Mouse (Mus musculus) adrenal gland, adult (tissue): ENCODE results near the gene Cd274.

Source experiments
- DNase-seq, 2 experiments: peaks; one replicate each; pipeline ENCODE4 v3.0.0; 2022 to 2023; ENCODE audit warnings: low spot score in 1 of 2; ENCODE audit not compliant: inconsistent age in 2 of 2

Cd274 gene

GRCm38 (mm10) chr19:29366969-29367622, at the start of gene Cd274, which contains the start of gene Plgrkt:
Gene Cd274 (plus strand): TSS chr19:29367455.
Gene Plgrkt (minus strand): TSS chr19:29367390.
- peak; percentile 88 to 95 for DNase-seq

DNA sequence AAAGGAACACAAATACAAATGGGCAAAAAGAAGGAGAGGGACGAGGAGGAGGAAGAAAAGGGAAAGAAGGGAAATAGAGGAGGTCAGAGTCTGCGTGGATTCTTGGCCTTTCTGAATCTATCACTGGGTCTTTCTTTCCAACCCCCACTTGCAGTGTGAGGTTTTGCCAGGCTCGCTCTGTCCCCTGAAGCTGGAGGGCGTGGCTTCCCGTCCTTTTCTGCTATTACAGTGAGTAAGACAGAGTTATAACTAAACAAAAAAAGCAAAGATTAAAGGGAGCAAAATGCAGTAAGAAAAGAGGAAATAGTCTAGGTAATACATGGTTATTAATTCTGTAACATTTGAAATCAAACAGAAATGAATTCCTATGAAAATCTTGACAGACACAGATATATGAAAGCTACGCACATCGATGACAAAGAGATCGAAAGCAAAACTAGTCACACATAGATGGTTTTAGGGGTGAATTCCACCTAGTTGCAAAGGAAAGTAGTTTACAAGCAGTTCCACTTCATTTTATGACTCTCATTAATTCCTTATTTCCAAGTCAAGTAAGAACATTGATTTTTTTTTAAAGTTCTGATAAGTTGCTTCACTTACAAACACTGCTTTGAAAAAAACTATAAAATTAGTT, 43.7 kb upstream of the Cd274 start:
- no peak for DNase-seq

DNA sequence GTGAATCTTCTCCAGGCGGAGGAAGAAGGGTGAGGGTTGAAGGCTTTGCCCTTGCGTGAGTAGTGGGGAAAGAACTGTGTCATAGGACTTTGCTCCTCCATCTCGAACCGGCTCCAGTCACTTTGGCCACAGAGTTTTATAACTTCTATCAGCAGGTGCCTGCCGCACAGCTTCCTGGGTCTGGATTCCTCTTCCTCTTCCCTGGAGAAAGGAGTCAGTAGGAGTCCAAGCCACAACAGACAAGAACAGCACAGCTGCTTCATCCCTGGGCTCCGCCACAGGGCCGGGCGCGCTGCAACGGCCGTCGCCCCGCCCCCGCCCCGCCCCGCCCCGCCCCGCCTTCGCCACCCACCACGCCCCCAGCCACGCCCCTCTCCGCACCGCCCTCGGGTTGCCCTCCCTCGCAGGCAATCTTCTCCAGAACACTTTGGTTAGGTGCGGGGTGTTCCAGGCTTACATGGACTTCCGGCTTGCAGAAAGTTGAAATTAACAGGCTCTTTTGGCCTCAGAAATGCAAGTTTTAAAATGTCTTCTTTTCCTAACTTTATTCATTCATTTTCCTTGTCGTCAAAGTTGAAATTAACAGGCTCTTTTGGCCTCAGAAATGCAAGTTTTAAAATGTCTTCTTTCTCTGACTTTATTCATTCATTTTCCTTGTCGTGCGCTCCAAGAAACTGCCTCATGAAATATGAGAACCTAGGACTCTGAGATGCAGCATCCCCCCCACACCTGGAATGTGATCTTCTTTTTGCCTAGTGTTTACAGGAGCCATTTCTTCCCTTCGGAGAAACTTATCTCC, 42.0 kb upstream of the Cd274 start, which contains the start of gene Insl6:
TSS of gene Insl6 (minus strand) at position 304 of the 799 bp plus-strand sequence.
- peak; percentile 55 to 85 for DNase-seq

- no peak for DNase-seq
Measured at GRCm38 (mm10) chr19:29325852-29326180, 41.4 kb upstream of the Cd274 start.

DNA sequence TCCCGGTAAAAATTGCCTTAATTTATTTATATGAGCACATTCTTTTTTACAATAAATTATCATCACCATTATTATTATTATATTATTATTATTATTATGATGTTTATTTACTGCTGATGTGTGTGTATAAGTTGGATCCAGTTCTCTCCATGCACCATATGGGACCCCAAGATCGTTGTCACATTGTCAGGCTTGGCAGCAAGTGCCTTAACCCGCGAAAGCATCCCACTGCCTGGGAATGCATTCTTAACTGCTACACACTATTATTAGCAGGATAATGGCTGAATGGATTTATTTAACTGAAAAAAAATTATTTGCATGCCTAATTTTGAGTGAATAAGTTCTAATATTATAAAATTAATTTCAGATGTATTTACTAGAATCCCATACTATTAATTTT, 40.9 kb upstream of the Cd274 start:
- no peak for DNase-seq

GRCm38 (mm10) chr19:29326822-29327552, 40.3 kb upstream of the Cd274 start:
- DNase-seq = no peak

DNA sequence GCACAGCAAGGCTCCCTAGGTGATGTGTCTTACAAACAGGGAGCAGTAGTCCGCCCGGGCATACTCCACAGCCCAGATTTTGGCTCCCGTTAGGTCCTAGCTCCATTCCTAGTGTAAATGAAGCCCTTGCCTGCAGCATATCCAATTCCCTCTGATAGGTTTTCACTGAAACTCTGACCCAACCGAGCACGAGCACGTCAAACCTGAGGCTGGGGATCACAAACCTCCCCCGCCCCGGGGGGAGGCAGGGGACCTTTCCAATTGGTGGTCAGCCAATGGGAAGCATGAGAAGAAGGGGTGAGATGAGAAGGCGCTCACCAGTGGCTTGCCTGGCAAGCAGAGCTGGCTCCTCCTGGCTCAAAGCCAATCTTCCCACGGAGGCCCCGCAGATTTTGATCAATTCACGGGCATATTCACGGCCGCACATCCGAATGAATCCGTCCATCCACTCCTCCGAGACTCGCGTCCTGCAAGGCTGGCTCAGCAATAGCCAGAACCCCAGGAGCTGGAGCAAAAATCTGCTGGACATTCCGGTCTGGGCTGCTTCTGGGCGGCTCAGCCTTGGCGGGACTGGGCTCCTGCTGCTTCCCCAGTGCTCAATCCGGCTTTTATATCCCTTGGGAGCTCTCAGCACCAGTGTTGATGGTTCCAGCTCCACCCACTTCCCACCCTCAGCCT, 33.0 kb upstream of the Cd274 start, which contains the start of gene Rln1:
TSS of gene Rln1 (minus strand) at position 603 of the 678 bp plus-strand sequence.
- peak; percentile 15 to 49 for DNase-seq

DNA sequence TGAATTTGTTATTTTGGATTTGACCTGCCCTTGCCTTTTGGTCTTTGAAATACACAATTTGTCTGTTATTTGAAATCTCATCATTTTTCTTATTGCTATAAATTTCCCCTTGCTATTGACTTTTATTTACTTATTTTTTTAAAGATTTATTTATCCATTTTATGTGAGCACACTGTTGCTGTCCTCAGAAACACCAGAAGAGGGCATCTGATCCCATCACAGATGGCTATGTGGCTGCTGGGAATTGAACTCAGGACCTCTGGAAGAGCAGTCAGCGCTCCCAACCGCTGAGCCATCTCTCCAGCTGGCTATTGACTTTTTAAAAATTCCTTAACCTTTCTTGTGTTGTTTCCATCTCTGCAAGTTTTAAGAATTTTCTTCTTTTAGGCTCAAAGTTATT, 30.6 kb upstream of the Cd274 start:
- DNase-seq = no peak

DNA sequence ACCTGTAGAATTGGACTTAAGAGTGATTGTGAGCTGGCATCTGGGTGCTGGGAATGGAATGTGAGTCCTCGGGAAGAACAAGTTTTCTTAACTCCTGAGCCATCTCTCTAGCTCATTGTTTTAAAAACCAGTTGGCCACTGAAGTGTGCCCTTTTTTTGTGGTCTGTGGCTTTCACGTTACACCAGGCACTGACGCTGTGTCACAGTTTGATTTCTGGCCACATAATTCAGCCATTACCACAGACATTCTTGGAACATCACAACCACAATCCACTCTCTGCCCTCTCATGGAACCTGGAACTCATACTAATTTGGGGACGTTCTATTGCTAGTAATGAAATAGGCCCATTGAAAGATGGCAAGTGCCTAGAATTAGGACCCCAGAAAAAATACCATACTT, 26.2 kb upstream of the Cd274 start:
- no peak for DNase-seq

DNA sequence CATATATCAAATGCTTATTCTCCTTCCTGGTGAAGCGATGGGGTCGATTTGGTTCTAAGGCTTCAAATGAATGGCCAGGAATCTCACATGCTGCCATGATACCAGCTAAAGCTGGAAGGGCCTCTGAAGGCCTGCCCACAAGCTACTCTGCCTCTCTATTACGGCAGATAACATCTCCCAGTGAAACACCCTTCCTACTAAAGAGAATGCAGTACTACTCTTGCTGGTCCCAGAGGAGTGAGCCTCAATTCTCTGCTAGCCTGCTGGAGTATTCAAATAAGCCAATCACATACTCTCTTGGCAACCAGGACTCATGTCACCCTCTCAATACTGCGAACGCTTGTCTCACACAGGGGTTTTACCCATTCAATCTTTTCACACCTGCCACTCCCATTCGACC, 25.0 kb upstream of the Cd274 start:
- DNase-seq = no peak

GRCm38 (mm10) chr19:29344868-29345267, 22.4 kb upstream of the Cd274 start:
- no peak for DNase-seq

- no peak for DNase-seq
Measured at GRCm38 (mm10) chr19:29345636-29346035, 21.6 kb upstream of the Cd274 start.

GRCm38 (mm10) chr19:29350991-29351390, 16.3 kb upstream of the Cd274 start:
- peak in 1 of 2 experiments; percentile 15 for DNase-seq

DNA sequence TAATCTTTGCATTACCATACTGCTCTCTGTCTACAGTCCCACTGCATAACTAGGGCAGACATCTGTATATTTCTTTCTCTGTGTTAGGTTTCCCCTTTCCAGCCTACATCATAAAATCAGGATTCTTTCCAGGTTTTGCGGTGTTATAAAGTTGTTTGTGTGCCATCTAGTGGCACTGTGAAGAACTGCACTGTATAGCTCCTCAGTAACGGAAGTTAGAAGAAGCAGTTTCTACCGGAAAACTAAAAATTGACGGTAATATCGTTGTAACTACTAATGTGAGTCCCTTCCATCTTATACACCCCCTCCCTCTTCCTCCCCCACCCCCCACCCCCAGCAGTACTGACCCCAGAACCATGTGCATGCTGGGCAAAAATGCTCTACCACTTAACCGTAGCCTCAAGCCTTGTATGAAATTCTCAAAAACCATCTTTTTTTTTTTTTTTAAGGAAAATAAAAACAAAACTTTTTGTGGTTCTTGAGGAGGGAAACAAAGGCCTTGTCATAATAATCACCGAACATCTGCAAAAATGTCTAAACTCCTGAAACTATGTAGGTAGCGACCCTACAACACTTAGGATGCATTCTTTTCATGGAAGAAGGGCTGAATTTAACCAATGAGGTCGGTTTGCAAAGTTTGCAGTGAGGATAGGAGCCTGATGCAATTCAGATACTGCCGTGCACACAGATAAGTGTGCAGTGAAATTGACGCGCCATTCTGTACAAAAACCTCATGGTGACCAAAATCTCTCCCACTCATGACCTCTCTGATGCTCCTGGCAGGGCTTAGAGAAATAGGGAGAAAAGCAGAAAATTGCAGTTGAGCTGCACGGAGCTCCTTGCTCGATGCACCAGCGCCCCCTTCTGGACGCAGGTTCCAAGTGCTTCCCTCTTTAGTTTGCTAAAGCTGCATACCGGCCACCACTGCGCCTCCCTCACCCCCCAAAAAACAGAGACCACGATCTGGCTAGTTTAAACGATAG, 12.1 kb upstream of the Cd274 start:
- peak; percentile 83 to 94 for DNase-seq

DNA sequence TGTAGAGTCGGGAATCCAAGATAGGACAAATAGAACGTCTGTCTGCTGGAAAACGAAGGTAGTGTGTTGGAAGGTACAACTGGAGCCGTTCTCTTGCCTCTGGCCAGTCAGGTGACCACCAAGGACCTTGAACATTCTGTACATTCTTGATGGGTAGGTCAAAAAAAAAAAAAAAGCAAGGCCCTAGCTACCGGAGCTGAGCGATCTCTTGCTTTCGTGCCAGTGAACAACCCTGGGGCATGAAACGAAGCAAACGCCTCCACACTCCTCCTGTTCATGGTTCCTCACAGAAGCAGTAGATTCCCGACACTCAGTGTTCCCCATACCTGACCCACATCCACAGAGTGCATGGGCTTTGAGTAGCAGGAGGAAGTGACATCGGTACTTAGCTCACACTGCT, 11.0 kb upstream of the Cd274 start:
- no peak for DNase-seq

DNA sequence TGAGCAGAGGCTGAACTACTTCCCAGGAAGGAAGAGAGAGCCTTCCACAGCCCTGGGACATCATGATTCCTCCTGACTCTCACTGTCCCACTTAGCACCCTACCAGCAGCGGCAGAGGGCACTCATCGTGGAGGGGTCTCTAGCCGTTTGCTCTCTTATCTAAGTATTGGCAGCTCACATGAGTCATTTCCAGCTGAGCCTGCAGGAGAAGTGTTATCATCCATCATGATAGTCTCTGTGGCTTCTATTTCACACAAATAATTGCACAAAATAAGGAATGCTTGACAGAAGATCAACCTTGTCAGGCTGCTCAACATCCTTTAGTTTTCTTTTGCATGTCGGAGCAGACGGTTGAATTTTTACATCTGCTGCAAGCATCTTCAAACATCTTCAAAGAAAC, 7.0 kb upstream of the Cd274 start:
- DNase-seq = no peak

DNA sequence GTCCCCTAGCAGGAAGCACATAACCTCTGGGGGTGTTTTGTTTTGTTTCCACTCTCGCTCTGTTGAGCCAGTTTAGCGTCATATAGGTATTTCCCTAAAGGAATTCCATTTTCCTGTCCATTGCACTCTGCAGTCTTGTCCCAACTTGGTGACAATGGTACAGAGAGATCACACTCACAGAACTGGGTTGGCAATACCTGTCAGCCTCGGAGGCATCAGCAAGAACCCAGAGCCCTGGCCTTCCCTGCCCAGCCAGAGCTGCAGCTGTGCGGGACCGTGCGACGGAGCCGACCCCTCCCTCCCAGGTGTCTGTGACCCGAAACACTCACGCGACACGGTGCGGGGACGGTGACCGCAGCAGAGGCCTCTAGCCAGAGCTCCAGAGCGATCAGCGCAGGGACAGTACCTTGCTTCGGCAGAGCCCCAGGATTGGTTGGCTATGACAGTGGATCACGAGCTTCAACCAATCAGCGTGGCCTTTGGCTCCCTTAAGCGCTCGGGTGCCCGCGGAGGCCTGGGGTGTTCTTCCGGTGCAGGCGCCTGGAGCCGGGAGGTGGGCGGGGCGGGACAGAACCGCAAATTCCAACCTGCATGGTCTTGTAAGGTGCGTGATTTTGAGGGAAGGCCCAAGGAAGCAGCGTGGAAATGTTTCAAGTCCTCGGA, 5.7 kb upstream of the Cd274 start:
- peak; percentile 93 to 96 for DNase-seq

DNA sequence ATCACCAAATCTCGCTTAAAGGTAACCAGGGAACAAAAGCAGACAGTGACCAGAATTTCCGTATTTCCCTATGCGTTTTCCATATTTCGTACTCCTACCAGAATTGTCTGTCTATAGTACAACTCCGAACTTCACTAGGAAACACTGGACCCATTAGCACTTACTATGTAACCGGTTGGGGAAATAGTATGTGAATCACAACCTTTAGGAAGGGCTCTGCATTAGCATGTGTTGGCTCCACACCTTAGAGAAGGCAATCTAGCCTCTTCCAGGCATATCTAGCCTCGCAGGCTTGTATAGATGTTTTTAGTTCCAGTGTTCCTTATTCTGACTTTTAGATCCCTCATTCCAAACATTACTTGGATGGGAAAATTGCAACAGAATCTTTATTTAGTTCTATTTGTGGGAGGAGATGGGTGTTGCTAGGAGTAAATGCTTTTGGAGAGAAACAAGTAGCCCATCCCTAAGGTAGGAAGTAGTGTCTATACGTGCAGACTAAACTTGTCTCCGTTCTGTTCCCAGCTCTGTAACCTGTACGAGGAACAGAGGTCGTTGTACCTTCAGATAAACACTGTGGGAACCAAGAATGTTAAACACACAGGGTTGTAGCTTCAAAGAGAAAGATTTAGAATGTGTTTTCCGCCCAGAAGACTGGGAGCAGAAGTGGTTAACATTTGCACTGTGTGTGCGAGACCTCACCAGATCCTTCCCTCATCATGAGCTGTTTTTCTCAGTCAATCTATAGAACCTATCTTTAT, 4.9 kb upstream of the Cd274 start:
- no peak for DNase-seq
